Mouse (Mus musculus): Measurements from ENCODE around the gene Erf.

Gene Erf

GRCm38 (mm10) chr7:25281166-25281733 is 30.7 kb upstream of the Erf start:
- no peak for DNase-seq (ENCODE audit: low read depth, low spot score)

- DNase-seq (ENCODE audit: low read depth, low spot score), result peak; percentile 52
Measured at GRCm38 (mm10) chr7:25279861-25280791, 29.6 kb upstream of the Erf start.

DNA sequence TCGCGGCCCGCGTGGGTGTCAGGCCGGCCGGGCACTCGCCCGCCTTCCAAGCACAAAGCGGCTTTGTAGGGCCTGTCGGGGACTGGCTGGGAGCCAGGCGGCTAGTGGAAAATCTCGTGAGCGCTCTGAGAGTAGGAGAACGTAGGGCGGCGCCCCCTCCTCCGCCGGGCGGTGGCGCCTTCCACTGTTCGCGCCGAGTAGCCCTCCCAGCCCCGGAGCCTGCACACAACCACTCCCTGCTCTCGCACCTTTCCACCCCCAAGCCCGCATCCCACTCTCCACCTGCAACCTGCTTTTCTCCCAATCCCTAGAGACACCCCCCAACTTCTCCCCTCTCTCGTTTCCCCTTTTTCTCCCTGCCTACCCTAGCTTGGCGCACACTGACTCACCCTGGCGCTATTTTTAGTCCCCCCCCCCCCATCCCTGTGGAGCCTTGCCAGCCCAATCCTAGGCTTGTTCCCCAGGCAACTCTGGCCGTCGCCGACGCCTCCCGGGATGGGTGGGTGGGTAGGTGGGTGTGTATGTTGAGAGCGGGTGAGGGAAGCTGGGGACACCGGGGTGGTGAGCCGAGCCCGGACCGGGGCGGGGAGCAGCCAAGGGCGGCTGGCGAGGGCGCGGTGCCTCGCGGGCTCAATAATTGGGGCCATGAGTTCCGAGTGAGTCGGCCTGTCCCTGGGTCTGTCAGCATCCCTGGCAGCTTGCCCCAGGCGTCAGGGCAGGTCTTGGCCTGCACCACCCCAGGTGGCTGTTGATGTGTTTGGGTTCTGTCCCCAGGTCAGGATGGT is 28.7 kb upstream of the Erf start:
- DNase-seq (ENCODE audit: low read depth, low spot score), result peak; percentile 83

- peak; percentile 85 for DNase-seq (ENCODE audit: low read depth, low spot score)
Measured at GRCm38 (mm10) chr7:25278341-25279075, 27.9 kb upstream of the Erf start.

DNA sequence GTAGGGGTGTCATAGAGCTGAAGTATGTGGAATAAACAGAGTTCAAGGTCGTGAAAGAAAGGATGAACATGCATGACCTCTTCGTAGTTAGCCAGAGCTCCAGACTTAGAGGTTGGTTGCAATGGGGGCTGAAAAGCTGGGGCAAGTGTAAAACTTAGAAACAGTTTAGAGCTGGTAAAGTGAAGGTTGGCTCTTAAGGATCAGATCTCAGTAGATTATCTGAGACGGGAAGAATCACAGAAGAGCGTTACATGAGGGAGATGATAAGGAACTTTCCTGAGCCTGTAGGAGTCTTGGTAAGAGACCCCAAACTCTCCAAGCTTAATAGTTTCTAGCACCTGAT is 27.4 kb upstream of the Erf start:
- no peak for DNase-seq (ENCODE audit: low read depth, low spot score)

DNA sequence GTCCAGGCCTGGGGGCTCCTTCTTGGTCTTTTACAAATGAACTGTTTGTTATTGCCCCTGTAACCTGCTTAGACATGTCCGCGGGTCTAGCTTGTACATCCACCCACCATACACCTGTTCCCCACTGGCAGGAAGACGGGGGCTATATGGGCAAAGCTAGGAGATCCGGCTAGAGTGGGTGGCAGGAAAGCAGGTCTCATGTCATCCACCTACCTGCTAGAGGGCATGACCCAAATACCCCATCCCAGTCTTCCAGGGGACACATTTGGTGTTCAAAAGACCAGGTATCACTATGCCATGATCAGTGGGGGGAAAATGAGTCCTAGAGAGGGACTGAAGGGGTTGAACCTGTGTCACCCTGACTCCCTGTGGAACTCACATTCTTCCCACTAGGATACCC is 26.8 kb upstream of the Erf start:
- no peak for DNase-seq (ENCODE audit: low read depth, low spot score)

GRCm38 (mm10) chr7:25275555-25276298 is 25.2 kb upstream of the Erf start:
- no peak for DNase-seq (ENCODE audit: low read depth, low spot score)

- no peak for DNase-seq (ENCODE audit: low read depth, low spot score)
Measured at GRCm38 (mm10) chr7:25274996-25275395, 24.4 kb upstream of the Erf start.

GRCm38 (mm10) chr7:25274571-25274970 is 24.0 kb upstream of the Erf start:
- no peak for DNase-seq (ENCODE audit: low read depth, low spot score)

DNA sequence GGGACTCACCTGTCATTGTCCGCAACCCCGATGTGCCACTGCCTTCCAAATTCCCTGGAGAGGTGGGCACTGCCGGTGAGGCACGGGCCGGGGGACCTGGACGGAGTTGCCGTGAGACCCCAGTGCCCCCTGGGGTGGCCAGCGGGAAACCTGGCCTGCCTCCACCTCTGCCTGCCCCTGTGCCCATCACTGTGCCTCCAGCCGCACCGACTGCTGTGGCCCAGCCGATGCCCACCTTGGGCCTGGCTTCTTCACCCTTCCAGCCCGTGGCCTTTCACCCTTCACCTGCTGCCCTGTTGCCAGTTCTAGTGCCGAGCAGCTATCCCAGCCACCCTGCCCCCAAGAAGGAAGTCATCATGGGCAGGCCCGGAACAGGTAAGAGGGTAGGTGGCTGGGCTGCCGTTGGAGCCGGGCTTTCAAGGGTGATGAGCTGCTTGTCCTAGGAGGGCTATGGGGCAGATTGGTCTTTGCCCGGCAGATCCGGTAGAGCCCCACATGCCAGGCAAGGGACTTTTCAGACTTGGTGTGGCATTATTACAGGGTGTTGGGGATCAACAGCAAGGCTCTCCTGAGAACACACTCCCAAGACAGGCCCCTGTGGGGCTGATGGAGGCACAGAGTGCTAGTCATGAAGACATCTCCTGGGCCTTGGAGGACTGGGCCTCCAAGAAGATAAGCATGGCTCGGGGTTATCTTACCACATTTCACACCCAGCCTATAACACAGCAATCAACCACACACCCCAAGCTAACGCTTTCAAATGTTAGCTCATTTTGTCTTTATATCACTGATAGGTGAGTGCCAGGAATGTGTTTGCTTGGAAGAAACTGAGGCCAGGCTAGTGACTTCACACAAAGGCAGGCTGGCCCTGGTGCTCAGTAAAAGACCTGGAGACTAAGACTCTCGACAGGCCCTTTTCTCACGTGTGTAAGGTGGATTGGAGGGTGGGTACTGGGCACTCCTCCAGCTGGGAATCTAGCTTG is 23.0 kb upstream of the Erf start:
- no peak for DNase-seq (ENCODE audit: low read depth, low spot score)

DNA sequence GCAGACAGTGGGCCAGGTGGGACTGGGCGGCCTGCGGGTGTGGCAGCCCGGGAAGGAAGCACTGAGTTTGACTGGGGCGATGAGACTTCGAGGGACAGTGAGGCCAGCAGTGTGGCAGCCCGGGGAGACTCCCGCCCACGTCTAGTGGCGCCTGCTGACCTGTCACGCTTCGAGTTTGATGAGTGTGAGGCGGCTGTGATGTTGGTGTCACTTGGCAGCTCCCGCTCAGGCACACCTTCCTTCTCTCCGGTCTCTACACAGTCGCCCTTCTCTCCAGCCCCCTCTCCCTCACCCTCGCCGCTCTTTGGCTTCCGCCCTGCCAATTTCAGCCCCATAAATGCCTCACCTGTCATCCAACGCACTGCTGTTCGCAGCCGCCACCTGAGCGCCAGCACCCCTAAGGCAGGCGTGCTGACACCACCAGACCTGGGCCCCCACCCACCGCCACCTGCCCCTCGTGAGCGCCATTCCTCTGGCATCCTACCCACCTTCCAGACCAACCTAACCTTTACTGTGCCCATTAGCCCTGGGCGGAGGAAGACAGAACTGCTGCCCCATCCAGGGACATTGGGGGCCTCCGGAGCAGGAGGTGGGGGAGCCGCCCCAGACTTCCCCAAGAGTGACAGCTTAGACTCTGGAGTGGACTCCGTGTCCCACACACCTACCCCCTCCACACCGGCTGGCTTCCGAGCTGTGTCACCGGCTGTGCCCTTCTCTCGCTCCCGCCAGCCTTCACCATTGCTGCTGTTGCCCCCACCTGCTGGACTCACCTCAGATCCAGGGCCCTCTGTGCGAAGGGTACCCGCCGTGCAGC is 22.1 kb upstream of the Erf start:
- DNase-seq (ENCODE audit: low read depth, low spot score), result no peak

DNA sequence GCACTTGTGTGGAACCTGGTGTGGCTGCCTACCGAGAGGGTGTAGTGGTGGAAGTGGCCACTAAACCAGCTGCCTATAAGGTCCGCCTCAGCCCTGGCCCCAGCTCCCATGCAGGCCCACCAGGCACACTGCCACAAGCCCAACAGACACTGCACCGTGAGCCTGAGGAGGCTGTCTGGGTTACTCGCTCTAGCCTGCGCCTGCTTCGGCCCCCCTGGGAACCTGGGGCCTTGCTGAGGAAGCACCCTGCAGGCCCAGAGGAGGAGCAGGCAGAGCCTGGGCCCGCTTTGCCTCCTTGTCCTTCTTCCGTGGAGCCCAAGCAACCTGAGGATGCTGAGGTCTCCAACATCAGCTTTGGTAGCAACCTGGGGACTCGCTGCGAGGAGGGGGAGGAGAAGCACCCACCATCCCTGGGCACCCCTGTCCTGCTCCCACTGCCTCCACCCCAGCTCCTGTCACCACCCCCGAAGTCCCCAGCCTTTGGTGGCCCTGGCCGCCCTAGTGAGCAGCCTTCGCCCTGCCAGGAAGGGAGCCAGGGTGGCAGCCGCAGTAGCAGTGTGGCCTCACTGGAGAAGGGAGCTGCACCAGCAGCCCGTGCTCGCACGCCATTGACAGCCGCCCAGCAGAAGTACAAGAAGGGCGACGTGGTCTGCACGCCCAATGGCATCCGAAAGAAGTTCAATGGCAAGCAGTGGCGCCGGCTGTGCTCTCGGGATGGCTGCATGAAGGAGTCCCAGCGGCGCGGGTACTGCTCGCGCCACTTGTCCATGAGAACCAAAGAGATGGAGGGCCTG is 21.3 kb upstream of the Erf start:
- no peak for DNase-seq (ENCODE audit: low read depth, low spot score)

DNA sequence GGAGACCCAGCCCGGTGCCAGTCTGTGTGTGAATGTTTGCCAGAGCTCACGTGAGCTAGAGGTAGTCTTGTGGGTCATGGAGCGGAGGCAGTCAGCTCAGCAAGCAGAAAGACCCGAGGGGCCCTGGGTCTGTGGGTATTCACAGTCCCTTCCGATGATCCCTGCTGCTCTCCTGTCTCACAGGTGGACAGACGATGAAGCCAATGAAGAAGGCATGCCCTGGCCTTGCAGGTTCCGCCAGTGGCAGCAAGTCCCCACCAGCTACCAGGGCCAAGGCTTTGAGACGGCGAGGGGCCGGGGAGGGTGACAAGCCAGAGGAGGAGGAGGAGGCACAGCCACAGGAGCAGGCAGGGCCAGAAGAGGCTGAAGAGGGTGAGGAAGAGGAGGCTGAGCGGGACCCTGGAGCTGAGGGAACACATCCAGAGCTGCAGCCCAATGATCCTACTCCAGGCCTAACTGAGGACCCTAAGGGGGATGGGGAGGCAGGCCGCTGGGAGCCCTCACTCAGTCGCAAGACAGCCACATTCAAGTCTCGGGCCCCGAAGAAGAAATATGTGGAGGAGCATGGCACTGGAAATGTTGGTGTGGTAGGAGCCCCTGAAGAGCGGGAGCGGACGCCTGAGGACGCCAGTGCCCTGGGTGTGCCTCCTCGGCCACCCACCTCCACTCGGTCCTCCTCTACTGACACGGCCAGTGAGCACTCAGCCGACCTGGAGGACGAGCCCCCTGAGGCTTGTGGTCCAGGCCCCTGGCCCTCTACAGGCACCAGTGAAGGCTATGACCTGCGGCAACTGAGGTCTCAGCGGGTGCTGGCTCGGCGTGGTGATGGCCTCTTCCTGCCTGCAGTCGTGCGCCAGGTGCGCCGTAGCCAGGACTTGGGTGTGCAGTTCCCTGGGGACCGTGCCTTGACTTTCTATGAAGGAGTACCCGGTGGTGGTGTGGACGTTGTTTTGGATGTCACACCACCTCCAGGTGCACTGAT is 20.4 kb upstream of the Erf start:
- DNase-seq (ENCODE audit: low read depth, low spot score), result no peak

- no peak for DNase-seq (ENCODE audit: low read depth, low spot score)
Measured at GRCm38 (mm10) chr7:25269545-25270271, 19.1 kb upstream of the Erf start.

DNA sequence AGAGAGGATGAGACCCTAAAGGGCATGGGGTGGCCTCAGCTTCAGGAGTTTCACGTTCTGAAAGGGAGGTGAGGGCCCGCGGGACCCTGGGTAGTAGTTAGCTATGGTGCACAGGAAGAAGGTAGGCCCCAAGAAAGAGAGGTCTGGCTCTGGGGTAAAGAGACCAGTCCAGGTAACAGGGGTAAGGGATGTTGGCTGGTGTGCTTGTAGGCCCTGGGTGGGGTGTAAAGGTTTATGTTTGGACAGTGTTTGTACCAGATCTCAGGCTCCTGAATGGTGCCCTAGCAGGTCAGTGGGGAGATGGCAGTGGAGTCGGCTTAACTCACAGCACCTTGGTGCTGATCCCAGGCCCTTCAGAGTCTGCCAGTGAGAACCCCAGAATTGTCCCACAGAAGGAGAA is 18.5 kb upstream of the Erf start:
- no peak for DNase-seq (ENCODE audit: low read depth, low spot score)

DNA sequence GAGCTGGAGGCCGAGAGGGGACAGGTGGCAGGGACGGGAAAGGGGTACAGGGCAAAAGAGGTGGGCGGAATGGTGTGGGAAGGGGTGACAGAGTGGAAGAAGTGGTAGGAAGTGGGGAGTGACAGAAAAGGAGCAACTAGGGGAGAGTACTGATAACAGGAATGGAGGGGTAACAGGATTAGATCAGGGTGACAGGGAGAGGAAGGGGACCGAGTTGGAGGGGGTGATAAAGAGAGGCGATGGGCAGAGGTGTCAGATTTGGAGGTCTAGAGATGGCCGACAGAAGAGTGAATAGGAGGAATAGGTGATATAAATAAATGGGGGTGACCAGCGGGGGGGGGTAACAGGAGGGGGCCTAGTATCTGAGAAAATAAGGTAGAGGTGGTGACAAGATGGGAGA is 18.0 kb upstream of the Erf start:
- no peak for DNase-seq (ENCODE audit: low read depth, low spot score)

Measured in skeletal muscle tissue, adult 2 months (tissue).